Mouse (Mus musculus): ENCODE measurements around the gene Cmpk2. TPM values are rescaled to one million over a fixed set of nuclear protein-coding genes. Genes with fewer than 3 reads are reported as not detected.
A peak's percentile ranks its signal among the peaks of the same experiment; 100 is the strongest.
"Not testable (repeated sequence)": the region's sequence is repeated elsewhere in the genome, so short reads cannot be mapped to it uniquely, and the experiment has no call there.

Cmpk2 gene
- polyA plus RNA-seq, 1 experiment: 43.6 TPM

GRCm38 (mm10) chr12:26478196-26479004 lies 9.4 kb downstream of the Cmpk2 start:
- no peaks in the 10 kb centered on the region for H3K27me3 ChIP-seq (ENCODE audit: control insufficient read depth, insufficient read depth, low read length)
- H3K4me1 ChIP-seq (ENCODE audit: control insufficient read depth, insufficient read depth, insufficient read length, low read length): peaks cover 11% of the 10 kb centered on the region; the same call in 1 of the 2 replicates
- H3K36me3 ChIP-seq (ENCODE audit: control insufficient read depth, insufficient read depth, low read length): peaks cover 7% of the 10 kb centered on the region
- peak overlapping the region; percentile 13; the same call in 1 of the 2 replicates for H3K27ac ChIP-seq (ENCODE audit: insufficient read depth, low read depth, low read length)
- WGBS: 68% methylated on average over 18 of the region's 18 CpGs
- H3K4me3 ChIP-seq (ENCODE audit: low read depth, low read length): no peak overlapping the region
- no peak for TF ChIP-seq CTCF (IDR thresholded peaks at IDR 0.05; ENCODE audit: extremely low read depth, insufficient read length, insufficient replicate concordance, low read depth, low read length)
- no peak for TF ChIP-seq POLR2A (IDR thresholded peaks at IDR 0.05; ENCODE audit: low read depth, low read length)

GRCm38 (mm10) chr12:26485738-26486580 lies 17.0 kb downstream of the Cmpk2 start:
- not testable (repeated sequence) for H3K36me3 ChIP-seq (ENCODE audit: control insufficient read depth, insufficient read depth, low read length); H3K27me3 ChIP-seq (ENCODE audit: control insufficient read depth, insufficient read depth, low read length); H3K4me1 ChIP-seq (ENCODE audit: control insufficient read depth, insufficient read depth, insufficient read length, low read length); H3K4me3 ChIP-seq (ENCODE audit: low read depth, low read length); H3K27ac ChIP-seq (ENCODE audit: insufficient read depth, low read depth, low read length)
- 88% methylated on average over 12 of the region's 12 CpGs for WGBS

GRCm38 (mm10) chr12:26487874-26488616 lies 19.0 kb downstream of the Cmpk2 start:
- Histone ChIP-seq H3K27me3 (ENCODE audit: control insufficient read depth, insufficient read depth, low read length) (no peaks in the 10 kb centered on the region), H3K4me1 (ENCODE audit: control insufficient read depth, insufficient read depth, insufficient read length, low read length) (no peaks in the 10 kb centered on the region), H3K36me3 (ENCODE audit: control insufficient read depth, insufficient read depth, low read length) (no peaks in the 10 kb centered on the region), H3K27ac (ENCODE audit: insufficient read depth, low read depth, low read length) (no peak overlapping the region), H3K4me3 (ENCODE audit: low read depth, low read length) (no peak overlapping the region)
- no peak for TF ChIP-seq CTCF (IDR thresholded peaks at IDR 0.05; ENCODE audit: extremely low read depth, insufficient read length, insufficient replicate concordance, low read depth, low read length)
- TF ChIP-seq POLR2A (IDR thresholded peaks at IDR 0.05; ENCODE audit: low read depth, low read length): no peak
- WGBS: 46% methylated on average over 14 of the region's 14 CpGs

GRCm38 (mm10) chr12:26488617-26489274 lies 19.7 kb downstream of the Cmpk2 start:
- 45% methylated on average over 5 of the region's 5 CpGs for WGBS
- no peak overlapping the region for H3K4me3 ChIP-seq (ENCODE audit: low read depth, low read length)
- TF ChIP-seq POLR2A (IDR thresholded peaks at IDR 0.05; ENCODE audit: low read depth, low read length): no peak
- TF ChIP-seq CTCF (IDR thresholded peaks at IDR 0.05; ENCODE audit: extremely low read depth, insufficient read length, insufficient replicate concordance, low read depth, low read length): no peak
- no peaks in the 10 kb centered on the region for H3K27me3 ChIP-seq (ENCODE audit: control insufficient read depth, insufficient read depth, low read length)
- no peaks in the 10 kb centered on the region for H3K36me3 ChIP-seq (ENCODE audit: control insufficient read depth, insufficient read depth, low read length)
- H3K4me1 ChIP-seq (ENCODE audit: control insufficient read depth, insufficient read depth, insufficient read length, low read length): no peaks in the 10 kb centered on the region
- H3K27ac ChIP-seq (ENCODE audit: insufficient read depth, low read depth, low read length): no peak overlapping the region

- peak; percentile 18; the same call in 1 of the 2 replicates for TF ChIP-seq CTCF (IDR thresholded peaks at IDR 0.05; ENCODE audit: extremely low read depth, insufficient read length, insufficient replicate concordance, low read depth, low read length)
- no peak for TF ChIP-seq POLR2A (IDR thresholded peaks at IDR 0.05; ENCODE audit: low read depth, low read length)
- Histone ChIP-seq H3K27ac (ENCODE audit: insufficient read depth, low read depth, low read length) (no peak overlapping the region), H3K36me3 (ENCODE audit: control insufficient read depth, insufficient read depth, low read length) (no peaks in the 10 kb centered on the region), H3K4me3 (ENCODE audit: low read depth, low read length) (no peak overlapping the region), H3K27me3 (ENCODE audit: control insufficient read depth, insufficient read depth, low read length) (no peaks in the 10 kb centered on the region), H3K4me1 (ENCODE audit: control insufficient read depth, insufficient read depth, insufficient read length, low read length) (no peaks in the 10 kb centered on the region)
- 97% methylated on average over 1 of the region's 1 CpGs for WGBS
These were observed 20.9 kb downstream of the Cmpk2 start for GRCm38 (mm10) chr12:26489942-26490341.

GRCm38 (mm10) chr12:26501042-26501441 lies 32.0 kb downstream of the Cmpk2 start:
- TF ChIP-seq CTCF (IDR thresholded peaks at IDR 0.05; ENCODE audit: extremely low read depth, insufficient read length, insufficient replicate concordance, low read depth, low read length) (no peak), POLR2A (IDR thresholded peaks at IDR 0.05; ENCODE audit: low read depth, low read length) (no peak)
- 82% methylated on average over 3 of the region's 3 CpGs for WGBS
- Histone ChIP-seq H3K27me3 (ENCODE audit: control insufficient read depth, insufficient read depth, low read length) (no peaks in the 10 kb centered on the region), H3K4me3 (ENCODE audit: low read depth, low read length) (no peak overlapping the region), H3K36me3 (ENCODE audit: control insufficient read depth, insufficient read depth, low read length) (no peaks in the 10 kb centered on the region), H3K4me1 (ENCODE audit: control insufficient read depth, insufficient read depth, insufficient read length, low read length) (no peaks in the 10 kb centered on the region), H3K27ac (ENCODE audit: insufficient read depth, low read depth, low read length) (no peak overlapping the region)

Measured in small intestine, adult 2 months (tissue).